Mouse (Mus musculus) hindbrain, embryonic 14.5 days (tissue): ENCODE data around the gene Mfap3. TPM values are rescaled to one million over a fixed set of nuclear protein-coding genes. Genes with fewer than 3 reads are reported as not detected.

Experiments used
- ATAC-seq: fragments of 200-750 bp; cut with Nextera tagmentation; 2 replicates; pipeline ENCODE4 v1.8.0; 2017; ENCODE audit warnings: moderate number of reproducible peaks, mild to moderate bottlenecking, moderate TSS enrichment, moderate library complexity; ENCODE audit not compliant: low FRiP score
- DNase-seq: peaks from one replicate; pipeline ENCODE4 v3.0.0-alpha.2; 2015; ENCODE audit warnings: low spot score
- H3K27ac ChIP-seq: fragments of 300-500 bp; sonication (generic); 2 replicates; pipeline ENCODE4 v1.5.1; 2014; ENCODE audit warnings: mild to moderate bottlenecking, moderate library complexity
- H3K27me3 ChIP-seq: fragments of 300-500 bp; sonication (generic); 2 replicates; pipeline ENCODE4 v1.6.1; 2014; ENCODE audit warnings: mild to moderate bottlenecking, low read length, mixed read lengths; ENCODE audit not compliant: control insufficient read depth, insufficient read depth
- H3K36me3 ChIP-seq: fragments of 300-500 bp; sonication (generic); replicated peaks from 2 replicates; pipeline ENCODE4 v1.6.1; 2014; ENCODE audit not compliant: control insufficient read depth, insufficient read depth
- H3K4me1 ChIP-seq: fragments of 300-500 bp; sonication (generic); replicated peaks from 2 replicates; pipeline ENCODE4 v1.6.1; 2014; ENCODE audit warnings: antibody characterized with exemption, low read length, mixed read lengths; ENCODE audit not compliant: control insufficient read depth, insufficient read depth
- H3K4me2 ChIP-seq: fragments of 300-500 bp; sonication (generic); replicated peaks from 2 replicates; pipeline ENCODE4 v1.6.1; 2014; ENCODE audit warnings: mild to moderate bottlenecking, moderate library complexity
- H3K4me3 ChIP-seq: fragments of 300-500 bp; sonication (generic); replicated peaks from 2 replicates; pipeline ENCODE4 v1.5.1; 2014; ENCODE audit warnings: mild to moderate bottlenecking, low read length
- H3K9ac ChIP-seq: fragments of 300-500 bp; sonication (generic); 2 replicates; pipeline ENCODE4 v1.6.1; 2014
- H3K9me3 ChIP-seq: fragments of 300-500 bp; sonication (generic); 2 replicates; pipeline ENCODE4 v1.6.1; 2016; ENCODE audit warnings: low read length; ENCODE audit not compliant: control insufficient read depth
- WGBS: fragments of 180-500 bp; shearing (Covaris S2); extraction: QIAGEN DNeasy Blood & Tissue Kit; methylation state at CpG from one replicate; pipeline ENCODE4 v1.1.7; 2014; 5-methylcytosine and 5-hydroxymethylcytosine counted together
- polyA plus RNA-seq: library from polyadenylated mRNA; unstranded; fragments of >200 nt; fragmentation: Nextera tagmentation; extraction: Ambion mirVana; gene quantifications from 2 replicates; pipeline ENCODE4 v1.2.1, GENCODE M21; 2014

Gene Mfap3
- polyA plus RNA-seq, 1 experiment from 2014 or later, result 63.5 TPM

GRCm38 (mm10) chr11:57497701-57498100 lies 20.8 kb upstream of the Mfap3 start:
- Histone ChIP-seq H3K27me3 (no peaks in the 10 kb centered on the region), H3K27ac (no peak overlapping the region), H3K4me1 (no peaks in the 10 kb centered on the region), H3K4me2 (no peak overlapping the region), H3K9ac (no peak overlapping the region), H3K9me3 (no peaks in the 10 kb centered on the region), H3K4me3 (no peak overlapping the region), H3K36me3 (peaks cover 79% of the 10 kb centered on the region)
- WGBS, result 51% methylated on average over 3 of the region's 3 CpGs
- ATAC-seq (no peak), DNase-seq (no peak)

- WGBS, result 94% methylated on average over 5 of the region's 5 CpGs
- Histone ChIP-seq H3K27me3 (no peaks in the 10 kb centered on the region), H3K9ac (no peak overlapping the region), H3K36me3 (peaks cover 76% of the 10 kb centered on the region), H3K4me1 (no peaks in the 10 kb centered on the region), H3K4me2 (no peak overlapping the region), H3K4me3 (no peak overlapping the region), H3K9me3 (no peaks in the 10 kb centered on the region), H3K27ac (no peak overlapping the region)
- ATAC-seq (no peak), DNase-seq (no peak)
These were observed 20.2 kb upstream of the Mfap3 start for GRCm38 (mm10) chr11:57498215-57498614.

- H3K9ac ChIP-seq, result no peak overlapping the region
- no peak overlapping the region for H3K27ac ChIP-seq
- no peaks in the 10 kb centered on the region for H3K9me3 ChIP-seq
- no peak for DNase-seq
- H3K4me1 ChIP-seq, result no peaks in the 10 kb centered on the region
- 83% methylated on average over 5 of the region's 5 CpGs for WGBS
- H3K36me3 ChIP-seq, result peaks cover 79% of the 10 kb centered on the region
- no peak overlapping the region for H3K4me2 ChIP-seq
- no peaks in the 10 kb centered on the region for H3K27me3 ChIP-seq
- ATAC-seq, result no peak
- H3K4me3 ChIP-seq, result no peak overlapping the region
These were observed 15.3 kb upstream of the Mfap3 start for GRCm38 (mm10) chr11:57503155-57503554.

GRCm38 (mm10) chr11:57506899-57507298 lies 11.6 kb upstream of the Mfap3 start:
- Histone ChIP-seq H3K4me2 (no peak overlapping the region), H3K36me3 (peaks cover 82% of the 10 kb centered on the region)
- ATAC-seq, result no peak

GRCm38 (mm10) chr11:57515218-57515617 lies 3.2 kb upstream of the Mfap3 start:
- Histone ChIP-seq H3K9ac (no peak overlapping the region; the same call in 1 of the 2 replicates), H3K4me2 (no peak overlapping the region), H3K27me3 (no peaks in the 10 kb centered on the region), H3K36me3 (peaks cover 37% of the 10 kb centered on the region), H3K27ac (no peak overlapping the region), H3K9me3 (no peaks in the 10 kb centered on the region), H3K4me3 (no peak overlapping the region), H3K4me1 (peaks cover 14% of the 10 kb centered on the region)
- ATAC-seq, result no peak
- DNase-seq, result no peak
- 94% methylated on average over 5 of the region's 5 CpGs for WGBS

More at GRCm38 (mm10) chr11:57506899-57507298, 11.6 kb upstream of the Mfap3 start:
- Histone ChIP-seq H3K9ac (no peak overlapping the region), H3K4me3 (no peak overlapping the region), H3K27me3 (no peaks in the 10 kb centered on the region), H3K27ac (peak overlapping the region; percentile 38; the same call in 1 of the 2 replicates), H3K9me3 (no peaks in the 10 kb centered on the region), H3K4me1 (no peaks in the 10 kb centered on the region)
- no peak for DNase-seq
- WGBS, result 40% methylated on average over 6 of the region's 6 CpGs

GRCm38 (mm10) chr11:57516946-57517441 lies 1.5 kb upstream of the Mfap3 start:
- DNase-seq (no peak), ATAC-seq (no peak)
- H3K9me3 ChIP-seq, result no peaks in the 10 kb centered on the region
- WGBS, result 79% methylated on average over 5 of the region's 5 CpGs
- no peak overlapping the region for H3K9ac ChIP-seq
- H3K27me3 ChIP-seq, result no peaks in the 10 kb centered on the region
- H3K36me3 ChIP-seq, result peaks cover 20% of the 10 kb centered on the region
- no peak overlapping the region; the same call in 1 of the 2 replicates for H3K4me3 ChIP-seq
- no peak overlapping the region for H3K27ac ChIP-seq
- H3K4me2 ChIP-seq, result peak overlapping the region; percentile 71
- peaks cover 14% of the 10 kb centered on the region for H3K4me1 ChIP-seq

- no peaks in the 10 kb centered on the region for H3K27me3 ChIP-seq
- H3K9ac ChIP-seq, result peak overlapping the region; percentile 91
- H3K36me3 ChIP-seq, result peaks cover 2% of the 10 kb centered on the region; the same call in 1 of the 2 replicates
- peaks cover 14% of the 10 kb centered on the region for H3K4me1 ChIP-seq
- ATAC-seq, result peak; percentile 56
- WGBS, result 2% methylated on average over 15 of the region's 16 CpGs
- H3K9me3 ChIP-seq, result no peaks in the 10 kb centered on the region
- no peak for DNase-seq
- peak overlapping the region; percentile 84 for H3K27ac ChIP-seq
- peak overlapping the region; percentile 71 for H3K4me2 ChIP-seq
- peak overlapping the region; percentile 92 for H3K4me3 ChIP-seq
These were observed 286 bp downstream of the Mfap3 start for GRCm38 (mm10) chr11:57518751-57519148.

- H3K9ac ChIP-seq, result peak overlapping the region; percentile 91
- H3K36me3 ChIP-seq, result no peaks in the 10 kb centered on the region
- DNase-seq (no peak), ATAC-seq (no peak)
- 81% methylated on average over 5 of the region's 5 CpGs for WGBS
- no peaks in the 10 kb centered on the region for H3K27me3 ChIP-seq
- peaks cover 14% of the 10 kb centered on the region for H3K4me1 ChIP-seq
- no peak overlapping the region for H3K27ac ChIP-seq
- H3K4me3 ChIP-seq, result peak overlapping the region; percentile 92
- H3K9me3 ChIP-seq, result no peaks in the 10 kb centered on the region
- H3K4me2 ChIP-seq, result peak overlapping the region; percentile 71
These were observed 840 bp downstream of the Mfap3 start for GRCm38 (mm10) chr11:57519304-57519703.

GRCm38 (mm10) chr11:57521206-57521605 lies 2.7 kb downstream of the Mfap3 start:
- Histone ChIP-seq H3K4me1 (peaks cover 14% of the 10 kb centered on the region), H3K36me3 (no peaks in the 10 kb centered on the region), H3K9me3 (no peaks in the 10 kb centered on the region), H3K4me3 (no peak overlapping the region), H3K4me2 (no peak overlapping the region), H3K27me3 (no peaks in the 10 kb centered on the region), H3K9ac (no peak overlapping the region), H3K27ac (no peak overlapping the region)
- 93% methylated on average over 3 of the region's 3 CpGs for WGBS
- no peak for ATAC-seq
- no peak for DNase-seq

GRCm38 (mm10) chr11:57522046-57522445 lies 3.6 kb downstream of the Mfap3 start:
- no peak overlapping the region for H3K27ac ChIP-seq
- ATAC-seq, result no peak
- 87% methylated on average over 7 of the region's 7 CpGs for WGBS

More at GRCm38 (mm10) chr11:57522046-57522445, 3.6 kb downstream of the Mfap3 start:
- H3K36me3 ChIP-seq, result no peaks in the 10 kb centered on the region
- H3K9ac ChIP-seq, result no peak overlapping the region
- no peak overlapping the region for H3K4me2 ChIP-seq
- peaks cover 7% of the 10 kb centered on the region for H3K4me1 ChIP-seq
- DNase-seq, result no peak
- H3K4me3 ChIP-seq, result no peak overlapping the region
- no peaks in the 10 kb centered on the region for H3K27me3 ChIP-seq
- H3K9me3 ChIP-seq, result no peaks in the 10 kb centered on the region
